Mouse (Mus musculus) v-Abl transformed pro-B cells (cell line): ENCODE results near the gene Gm5662.
"Not testable (repeated sequence)": the region's sequence is repeated elsewhere in the genome, so short reads cannot be mapped to it uniquely, and the experiment has no call there.

Source experiments
- in situ Hi-C, 2 experiments: fragments of 400-800 bp; cut with MboI; formaldehyde crosslinking; loops; one replicate each; pipeline ENCODE4 v1.15.1; 2025; ENCODE audit not compliant: unreplicated experiment in 2 of 2

Gm5662 gene

GRCm38 (mm10) chr12:88274400-88274799 is at the start of gene Gm5662:
TSS of gene Gm5662 (minus strand) at chr12:88274500.
- in situ Hi-C loops: not testable (repeated sequence)

- in situ Hi-C loops: not testable (repeated sequence)
These were observed 49.6 kb upstream of the Gm5662 start, which contains the start of gene Gm5039 for GRCm38 (mm10) chr12:88323926-88324325. TSS of gene Gm5039 (minus strand) at chr12:88324026.

GRCm38 (mm10) chr12:88314556-88314955 is 40.3 kb upstream of the Gm5662 start:
- in situ Hi-C loops: no loop called here

GRCm38 (mm10) chr12:88297171-88297570 is 22.9 kb upstream of the Gm5662 start:
- in situ Hi-C loops: not testable (repeated sequence)

GRCm38 (mm10) chr12:88293082-88293481 is 18.8 kb upstream of the Gm5662 start:
- in situ Hi-C loops: not testable (repeated sequence)

GRCm38 (mm10) chr12:88285224-88285623 is 10.9 kb upstream of the Gm5662 start:
- in situ Hi-C loops: not testable (repeated sequence)

- in situ Hi-C loops: no loop called here
These were observed 17.1 kb downstream of the Gm5662 start for GRCm38 (mm10) chr12:88257241-88257640.

- in situ Hi-C loops: not testable (repeated sequence)
These were observed 18.4 kb downstream of the Gm5662 start for GRCm38 (mm10) chr12:88255917-88256316.

- in situ Hi-C loops: loop anchor here in 1 of 2 experiments (25.0 kb wide), 1 partner anchor 838 kb away; no protein-coding TSS in a partner anchor
These were observed 24.3 kb downstream of the Gm5662 start, which contains the start of gene Gm8332 for GRCm38 (mm10) chr12:88250000-88250399. TSS of gene Gm8332 (minus strand) at chr12:88250100.

GRCm38 (mm10) chr12:88245786-88246185 is 28.5 kb downstream of the Gm5662 start:
- in situ Hi-C loops: loop anchor here in 1 of 2 experiments (25.0 kb wide), 1 partner anchor 833 kb away; no protein-coding TSS in a partner anchor

GRCm38 (mm10) chr12:88242940-88243339 is 31.4 kb downstream of the Gm5662 start:
- in situ Hi-C loops: loop anchor here in 1 of 2 experiments (25.0 kb wide), 1 partner anchor 831 kb away; no protein-coding TSS in a partner anchor
